Mouse (Mus musculus) thymus, adult 2 months (tissue): Measurements from ENCODE around the gene Klhl35.

Source experiments
- CTCF ChIP-seq: fragments of 200-500 bp; IDR thresholded peaks from 2 replicates; pipeline ENCODE4 v1.5.1; 2012; ENCODE audit warnings: mild to moderate bottlenecking, control low read depth, low read length, moderate library complexity, borderline replicate concordance; ENCODE audit not compliant: control insufficient read depth, poor library complexity, insufficient read depth; ENCODE audit errors: extremely low read depth
- POLR2A ChIP-seq: fragments of 200-500 bp; IDR thresholded peaks from 2 replicates; pipeline ENCODE4 v1.6.1; 2012; ENCODE audit warnings: mild to moderate bottlenecking, low read length, control low read depth, moderate library complexity; ENCODE audit not compliant: control insufficient read depth, poor library complexity, insufficient read depth; ENCODE audit errors: extremely low read depth

DNA sequence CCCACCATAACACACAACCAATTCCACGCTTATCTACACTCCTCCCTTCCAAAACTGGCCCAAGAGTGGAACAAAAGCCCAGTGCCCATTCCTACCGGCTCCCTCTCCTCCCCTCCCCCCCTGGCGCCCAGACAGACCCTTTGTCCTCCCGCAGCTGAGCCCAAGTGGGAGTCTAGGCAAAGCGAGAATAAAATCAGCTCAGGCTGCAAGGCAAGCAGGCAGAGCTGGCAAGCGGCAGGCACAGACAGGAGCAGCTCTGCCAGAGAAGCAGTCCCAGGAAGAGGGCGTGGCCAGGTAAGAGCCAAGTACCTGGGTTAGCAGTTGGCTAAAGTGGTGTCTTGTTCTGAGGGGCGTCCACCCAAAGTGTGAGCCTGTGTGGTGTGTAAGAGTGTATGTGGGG, at the start of gene Klhl35:
- TF ChIP-seq POLR2A, result no peak
- no peak for TF ChIP-seq CTCF
